Comparison of ENCODE assay signal across 17 mouse cellular contexts in the genomic region with DNA sequence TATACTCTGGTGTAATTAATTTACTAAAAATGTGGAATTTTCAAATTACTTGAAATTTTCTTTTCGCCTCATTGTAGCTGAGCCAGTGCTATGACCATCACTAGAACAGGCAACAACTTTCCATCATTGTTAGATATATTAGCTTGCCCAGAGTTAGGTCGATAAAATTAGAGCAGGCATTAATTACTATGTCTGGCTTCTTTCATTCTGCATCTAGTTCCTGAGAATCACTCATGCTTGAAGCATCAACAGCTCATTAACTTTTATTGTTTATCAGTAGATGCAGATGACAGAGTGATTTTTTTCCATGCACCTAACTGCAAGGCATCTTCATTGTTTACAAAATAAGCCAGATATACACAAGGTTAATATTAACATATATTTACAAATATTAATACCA.
"Had no signal": no experiment of that assay in that cellular context is flagged by ENCODE, and none has a peak within 500 bp of the region (broad histone marks: within the 10 kb centered on the region; RNA-seq: fewer than 3 reads in every experiment).

No protein-coding gene starts in this region.

- H3K9ac ChIP-seq: liver, postnatal 0 days; lung, embryonic 15.5 days; midbrain, embryonic 13.5 days; midbrain, embryonic 15.5 days; neural tube, embryonic 12.5 days; stomach, embryonic 15.5 days had no signal

- H3K27ac ChIP-seq: lung, embryonic 15.5 days; macrophage; midbrain, embryonic 13.5 days; midbrain, embryonic 15.5 days; neural tube, embryonic 12.5 days; stomach, embryonic 15.5 days; stomach, postnatal 0 days had no signal

- H3K9me3 ChIP-seq: lung, embryonic 15.5 days; megakaryocyte, embryonic 14.5 days; midbrain, embryonic 13.5 days; midbrain, embryonic 15.5 days; neural tube, embryonic 12.5 days; stomach, embryonic 15.5 days had no signal

- H3K4me3 ChIP-seq: lung, embryonic 15.5 days; megakaryocyte, embryonic 14.5 days; midbrain, embryonic 13.5 days; midbrain, embryonic 15.5 days; neural tube, embryonic 12.5 days; stomach, embryonic 15.5 days had no signal

- H3K27me3 ChIP-seq: lung, embryonic 15.5 days; megakaryocyte, embryonic 14.5 days; midbrain, embryonic 13.5 days; midbrain, embryonic 15.5 days; neural tube, embryonic 12.5 days; stomach, embryonic 15.5 days had no signal

- DNase-seq: liver, postnatal 0 days; lung, adult 2 months; lung, postnatal 14 days; lung, postnatal 36 days; right cerebral cortex, postnatal 14 days; thymus, adult 2 months; thymus, postnatal 36 days had no signal

- H3K36me3 ChIP-seq: lung, embryonic 15.5 days; midbrain, embryonic 13.5 days; midbrain, embryonic 15.5 days; neural tube, embryonic 12.5 days; stomach, embryonic 15.5 days had no signal

- ATAC-seq: liver, postnatal 0 days; lung, postnatal 0 days; midbrain, embryonic 13.5 days; midbrain, embryonic 15.5 days had no signal

- H3K4me2 ChIP-seq: lung, embryonic 15.5 days; midbrain, embryonic 11.5 days; midbrain, embryonic 13.5 days; midbrain, embryonic 15.5 days; neural tube, embryonic 12.5 days; stomach, embryonic 15.5 days had no signal

- H3K4me1 ChIP-seq: lung, embryonic 15.5 days; megakaryocyte, embryonic 14.5 days; midbrain, embryonic 13.5 days; midbrain, embryonic 15.5 days; neural tube, embryonic 12.5 days; stomach, embryonic 15.5 days had no signal
